Mouse (Mus musculus): ENCODE measurements around the gene Ncaph. TPM values are rescaled to one million over a fixed set of nuclear protein-coding genes. Genes with fewer than 3 reads are reported as not detected.

Ncaph gene
- polyA plus RNA-seq (2012; rRNA removed): 33.9 and 36.4 TPM in 2 replicates

DNA sequence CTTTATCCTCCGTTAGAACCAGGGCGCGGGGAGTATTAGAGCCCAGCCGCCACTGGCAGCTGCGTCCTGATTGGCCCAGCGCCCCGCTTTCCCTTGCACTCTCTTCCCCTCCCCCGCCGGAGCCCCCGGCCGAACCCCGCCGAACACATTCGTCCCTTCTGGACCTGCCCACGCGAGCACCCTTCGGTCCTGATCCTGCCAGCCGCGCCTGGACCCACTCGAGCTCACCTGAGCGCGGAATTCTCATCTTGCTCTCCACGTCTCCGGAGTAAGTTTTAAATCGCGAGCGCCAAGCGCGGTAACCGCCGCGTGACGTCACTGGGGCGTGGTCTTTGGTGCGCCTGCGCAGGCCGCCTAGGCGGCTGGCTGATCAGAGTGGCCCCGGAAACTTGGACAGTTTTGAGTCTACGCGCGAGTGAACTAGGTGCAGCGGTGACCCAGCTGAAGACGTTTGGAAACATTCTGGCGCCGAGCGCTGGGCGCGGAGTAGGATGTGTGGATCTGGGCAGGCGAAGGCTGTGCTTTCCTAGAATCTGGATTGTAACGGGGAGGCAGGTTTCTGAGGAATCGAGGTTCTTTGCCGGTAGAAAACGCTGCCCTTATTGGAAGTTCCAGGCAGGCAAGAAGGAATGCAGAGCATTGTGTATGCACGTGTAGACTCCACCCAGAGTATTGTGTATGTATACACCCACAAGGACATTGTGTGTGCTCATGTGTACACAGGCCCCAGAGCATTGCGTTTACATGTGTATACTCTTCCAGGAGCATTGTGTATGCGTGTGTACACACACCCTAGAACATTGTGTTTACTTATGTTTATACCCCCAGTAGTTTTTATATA is at the start of gene Ncaph:
Gene Ncaph (minus strand): TSS at position 334 of the 841 bp plus-strand sequence.

GRCm38 (mm10) chr2:127143158-127144063 is 9.7 kb upstream of the Ncaph start, which contains the start of gene Itpripl1:
Itpripl1 (minus strand) TSS chr2:127143442.

DNA sequence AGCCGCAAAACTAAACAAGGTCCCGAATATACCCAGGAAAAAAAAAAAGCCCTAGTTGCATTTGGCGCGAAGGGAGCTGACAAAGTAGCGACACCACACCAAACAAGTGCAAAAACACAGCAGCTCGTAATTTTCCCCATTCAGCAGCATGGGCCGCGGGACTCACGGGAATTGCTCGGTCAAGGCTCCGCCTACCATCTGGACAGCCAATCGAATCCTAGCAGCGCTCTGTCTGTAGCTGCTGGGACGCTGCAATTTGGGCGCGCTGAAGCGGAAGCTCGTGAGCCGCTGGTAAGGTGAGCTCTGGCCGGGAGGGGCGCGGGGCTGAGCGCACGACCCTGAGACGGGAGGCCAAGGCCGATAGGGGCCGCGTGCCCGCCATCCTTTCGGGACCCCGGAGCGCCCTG is 63.3 kb downstream of the Ncaph start, which contains the start of gene Blvra:
Gene Blvra (plus strand): TSS at position 231 of the 407 bp plus-strand sequence.

Other genes starting within 250 kb of the Ncaph start
- gene Sppl2a, start 200.7 kb downstream of the Ncaph start, polyA plus RNA-seq (2012; rRNA removed): 9.6 and 12.7 TPM in 2 replicates
- 2.6 and 3.4 TPM in 2 replicates for gene Ap4e1, start 125.2 kb downstream of the Ncaph start, polyA plus RNA-seq (2012; rRNA removed)
- 25.1 and 30.3 TPM in 2 replicates for gene Blvra, start 63.3 kb downstream of the Ncaph start, polyA plus RNA-seq (2012; rRNA removed)
- 7.3 and 8.9 TPM in 2 replicates for gene Itpripl1, start 9.5 kb upstream of the Ncaph start, polyA plus RNA-seq (2012; rRNA removed)
- 0.65 and 0.66 TPM in 2 replicates for gene 1810024B03Rik, start 74.3 kb upstream of the Ncaph start, polyA plus RNA-seq (2012; rRNA removed)
- gene Snrnp200, start 74.4 kb upstream of the Ncaph start, polyA plus RNA-seq (2012; rRNA removed): 27.0 and 27.9 TPM in 2 replicates
- gene Ciao1, start 113.9 kb upstream of the Ncaph start, polyA plus RNA-seq (2012; rRNA removed): 25.7 and 27.0 TPM in 2 replicates
- gene Tmem127, start 114.0 kb upstream of the Ncaph start, polyA plus RNA-seq (2012; rRNA removed): 7.0 and 8.8 TPM in 2 replicates
- 30.8 and 35.5 TPM in 2 replicates for gene Stard7, start 136.3 kb upstream of the Ncaph start, polyA plus RNA-seq (2012; rRNA removed)
- gene Dusp2, start 202.2 kb upstream of the Ncaph start, polyA plus RNA-seq (2012; rRNA removed): 1.5 and 1.8 TPM in 2 replicates
- 0.01 TPM in 1 of 2 replicates, not detected in the other for gene Astl, start 204.7 kb upstream of the Ncaph start, polyA plus RNA-seq (2012; rRNA removed)
- 12.0 and 13.5 TPM in 2 replicates for gene Adra2b, start 229.3 kb upstream of the Ncaph start, polyA plus RNA-seq (2012; rRNA removed)